Mouse (Mus musculus) spleen, adult 2 months (tissue): Measurements from ENCODE around the gene Arhgef33.

Source experiments
- CTCF ChIP-seq: fragments of 200-500 bp; IDR thresholded peaks from 2 replicates; pipeline ENCODE4 v1.5.1; 2011; ENCODE audit warnings: mild to moderate bottlenecking, inconsistent platforms; ENCODE audit not compliant: insufficient read depth, insufficient read length, insufficient replicate concordance; ENCODE audit errors: extremely low read depth
- POLR2A ChIP-seq: fragments of 200-500 bp; IDR thresholded peaks from 2 replicates; pipeline ENCODE4 v1.6.1; 2011; ENCODE audit warnings: low read depth, low read length, inconsistent platforms

DNA sequence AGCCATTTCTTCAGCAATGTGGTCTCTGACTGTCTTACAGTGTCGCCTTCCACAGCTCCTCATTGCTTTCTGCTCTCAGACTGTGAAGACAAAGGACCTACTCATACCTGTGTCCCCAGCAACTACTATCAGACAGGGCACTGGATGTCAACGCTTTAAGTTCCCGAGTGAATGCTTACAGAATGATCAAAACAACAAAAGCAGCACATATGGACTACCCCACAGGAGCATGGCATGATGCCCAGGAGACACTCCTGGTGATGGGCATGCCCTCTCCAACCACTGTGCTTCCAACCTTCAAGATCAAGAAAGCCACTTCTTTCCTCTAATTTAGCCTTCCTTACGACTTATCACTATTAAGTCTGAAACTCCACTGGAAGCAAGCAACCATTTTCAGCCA lies 40.1 kb upstream of the Arhgef33 start:
- TF ChIP-seq POLR2A, result no peak
- no peak for TF ChIP-seq CTCF
